Mouse (Mus musculus) G1E (cell line): ENCODE data around the gene Cnpy3. TPM values are rescaled to one million over a fixed set of nuclear protein-coding genes. Genes with fewer than 3 reads are reported as not detected.

Experiments used
- ATAC-seq: 2 replicates; pipeline ENCODE4 v1.8.0; 2016; ENCODE audit warnings: mild to moderate bottlenecking; ENCODE audit not compliant: insufficient number of reproducible peaks, poor library complexity, low FRiP score, severe bottlenecking; ENCODE audit errors: extremely low read depth
- DNase-seq: peaks from one replicate; pipeline ENCODE4 v3.0.0; 2012; ENCODE audit warnings: low spot score
- H3K27me3 ChIP-seq: 2 replicates; pipeline ENCODE4 v1.6.1; 2012; ENCODE audit warnings: mild to moderate bottlenecking, low read length, inconsistent platforms; ENCODE audit not compliant: insufficient read depth
- H3K36me3 ChIP-seq: replicated peaks from 2 replicates; pipeline ENCODE3; 2012; ENCODE audit warnings: mild to moderate bottlenecking, inconsistent platforms
- H3K4me1 ChIP-seq: 2 replicates; pipeline ENCODE4 v1.6.1; 2012; ENCODE audit warnings: low read depth, low read length, inconsistent platforms, mixed read lengths; ENCODE audit not compliant: insufficient read depth
- H3K4me3 ChIP-seq: 2 replicates; pipeline ENCODE4 v1.5.1; 2012; ENCODE audit warnings: low read depth, mild to moderate bottlenecking, inconsistent platforms, low read length, moderate library complexity, mixed read lengths
- H3K9me3 ChIP-seq: replicated peaks from 2 replicates; pipeline ENCODE4 v1.6.1; 2012; ENCODE audit warnings: inconsistent platforms
- CTCF ChIP-seq: IDR thresholded peaks from 2 replicates; pipeline ENCODE4 v1.5.1; 2012; ENCODE audit warnings: low read depth, low read length, inconsistent platforms, mixed read lengths
- GATA1 ChIP-seq: IDR thresholded peaks from 2 replicates; pipeline ENCODE4 v1.6.1; 2012; ENCODE audit warnings: borderline replicate concordance, low read length, inconsistent platforms, mixed read lengths
- GATA2 ChIP-seq: IDR thresholded peaks from 2 replicates; pipeline ENCODE4 v1.6.1; 2012; ENCODE audit warnings: low read depth, low read length, inconsistent platforms, borderline replicate concordance
- POLR2AphosphoS5 ChIP-seq: IDR thresholded peaks from 2 replicates; pipeline ENCODE4 v1.6.1; 2012; ENCODE audit warnings: low read depth, low read length, inconsistent platforms; ENCODE audit not compliant: insufficient replicate concordance
- TAL1 ChIP-seq: conservative IDR thresholded peaks from 2 replicates; pipeline ENCODE4 v1.6.1; 2012; ENCODE audit warnings: low read depth, low read length, inconsistent platforms, mixed read lengths
- polyA plus RNA-seq: library from polyadenylated mRNA; stranded (reverse); fragments of >175 nt; gene quantifications from 2 replicates; pipeline ENCODE4 v1.2.3, GENCODE M21; 2012
- total RNA-seq, 2 experiments: library from RNA; stranded (forward) in 1 of 2; stranded (reverse) in 1 of 2; fragments of 200-1000 nt in 1 of 2; fragments of >200 nt in 1 of 2; fragmentation: Nextera tagmentation in 1 of 2; gene quantifications; 2 replicates each; pipeline ENCODE4 v1.2.3; 2014 to 2017

Cnpy3 gene
- total and polyA plus RNA-seq, 3 experiments, result 14.4 to 96.9 (median 36.3) TPM

- Histone ChIP-seq H3K27me3 (no peaks in the 10 kb centered on the region), H3K4me1 (peaks cover 47% of the 10 kb centered on the region), H3K4me3 (peak overlapping the region; percentile 99), H3K36me3 (peaks cover 46% of the 10 kb centered on the region), H3K9me3 (no peaks in the 10 kb centered on the region)
- DNase-seq (peak; percentile 30), ATAC-seq (no peak)
- no peak for TF ChIP-seq GATA2
- no peak for TF ChIP-seq GATA1
- TF ChIP-seq POLR2AphosphoS5, result peak; percentile 11; the same call in 1 of the 2 replicates
- TF ChIP-seq TAL1, result no peak
- TF ChIP-seq CTCF, result no peak
These were observed 21.5 kb upstream of the Cnpy3 start for GRCm38 (mm10) chr17:46773278-46774130.

DNA sequence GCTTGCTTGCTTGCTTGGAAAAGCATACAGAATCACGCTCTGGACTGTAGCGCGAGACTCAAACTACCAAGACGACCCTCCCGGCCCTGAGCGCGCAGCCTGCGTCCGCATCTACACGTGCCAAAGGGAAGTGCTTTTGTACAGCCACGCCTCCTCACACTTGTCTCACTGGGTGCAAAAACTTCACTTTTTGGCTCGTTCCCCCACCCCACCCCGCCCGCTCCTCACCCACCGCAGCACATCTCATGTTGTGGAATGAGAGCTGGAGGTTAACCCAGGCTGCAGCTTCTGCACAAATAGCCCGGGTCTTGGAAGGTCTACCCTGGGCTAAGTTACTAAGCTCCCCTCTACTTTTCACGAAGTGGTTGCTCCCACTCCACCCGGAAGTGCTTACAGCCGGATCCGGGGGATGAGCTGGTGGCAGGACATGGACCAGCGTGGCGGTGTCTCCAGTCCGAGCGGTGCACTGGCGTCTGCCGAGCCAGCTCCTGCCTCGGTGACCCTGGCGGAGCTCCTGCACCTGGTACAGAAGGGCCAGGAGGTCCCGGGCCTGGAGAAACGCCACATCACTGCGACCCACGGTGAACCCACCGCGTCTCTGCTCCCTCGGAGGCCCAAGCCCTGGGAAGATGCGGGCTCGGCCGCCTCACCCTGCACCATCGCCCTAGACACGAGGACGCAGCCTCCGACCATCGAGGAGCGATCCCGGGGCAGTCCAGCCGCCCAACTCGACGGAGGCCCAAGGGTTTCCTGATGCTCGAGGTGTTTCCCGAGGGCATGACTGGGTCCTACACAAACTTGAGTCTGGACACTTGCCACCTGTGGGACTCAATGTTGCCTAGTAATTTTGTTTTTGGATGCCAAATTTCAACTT is 20.6 kb upstream of the Cnpy3 start, which contains the start of gene 2310039H08Rik:
Gene 2310039H08Rik, plus strand, starts transcription at position 232 of the 874 bp plus-strand sequence.
- no peaks in the 10 kb centered on the region for H3K9me3 ChIP-seq
- H3K4me1 ChIP-seq, result peaks cover 51% of the 10 kb centered on the region
- no peak for TF ChIP-seq CTCF
- no peak for TF ChIP-seq TAL1
- TF ChIP-seq POLR2AphosphoS5, result 0 out of 2 replicates have a peak, but pooled peaks have one; percentile 78
- ATAC-seq (peak; percentile 75), DNase-seq (peak; percentile 96)
- peaks cover 37% of the 10 kb centered on the region for H3K36me3 ChIP-seq
- H3K27me3 ChIP-seq, result peaks cover 4% of the 10 kb centered on the region; the same call in 1 of the 2 replicates
- peak within 1 kb of the TSS; percentile 99 for H3K4me3 ChIP-seq

DNA sequence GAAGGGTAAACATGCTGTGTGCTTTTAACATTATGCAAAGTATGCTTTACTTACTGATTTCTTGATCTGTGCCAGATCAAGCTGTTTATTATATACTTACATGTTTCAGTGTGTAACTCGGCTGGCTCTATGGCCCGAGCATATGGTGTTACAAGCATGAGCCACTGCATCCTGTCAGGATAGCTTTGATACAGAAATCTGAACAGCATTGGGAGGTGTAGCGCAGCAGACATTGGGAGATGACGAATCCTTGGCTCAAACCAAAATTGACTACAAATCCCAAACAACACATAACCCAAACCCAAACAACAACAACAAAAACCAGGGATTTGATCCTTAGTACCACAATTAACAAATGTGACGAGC is 20.0 kb upstream of the Cnpy3 start:
- Histone ChIP-seq H3K4me3 (peak overlapping the region; percentile 99), H3K36me3 (peaks cover 31% of the 10 kb centered on the region), H3K4me1 (peaks cover 51% of the 10 kb centered on the region), H3K27me3 (peaks cover 4% of the 10 kb centered on the region; the same call in 1 of the 2 replicates), H3K9me3 (no peaks in the 10 kb centered on the region)
- TF ChIP-seq TAL1 (no peak), POLR2AphosphoS5 (no peak), CTCF (no peak), GATA1 (no peak), GATA2 (no peak)
- DNase-seq (no peak), ATAC-seq (no peak)

DNA sequence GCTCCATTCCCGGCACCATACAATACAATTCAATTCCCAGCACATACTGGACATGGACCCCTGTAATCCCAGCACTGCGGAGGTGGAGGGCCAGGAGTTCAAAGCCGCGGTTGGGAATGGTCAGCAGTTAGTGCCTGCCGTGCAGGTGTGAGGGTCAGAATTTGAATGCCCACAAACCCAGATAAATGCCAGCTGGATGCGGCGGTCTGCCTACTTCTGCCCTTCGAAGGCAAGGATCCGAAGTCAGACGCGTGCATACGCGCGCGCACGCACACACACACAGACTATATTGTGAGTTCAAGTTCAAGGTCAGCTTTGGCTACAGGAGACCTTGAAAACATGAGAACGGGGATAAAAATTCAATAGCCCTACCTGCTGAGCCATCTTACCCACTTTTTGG is 19.6 kb upstream of the Cnpy3 start:
- Histone ChIP-seq H3K4me3 (peak overlapping the region; percentile 99; the same call in 1 of the 2 replicates), H3K9me3 (no peaks in the 10 kb centered on the region), H3K4me1 (peaks cover 51% of the 10 kb centered on the region), H3K27me3 (peaks cover 4% of the 10 kb centered on the region; the same call in 1 of the 2 replicates), H3K36me3 (peaks cover 28% of the 10 kb centered on the region)
- DNase-seq (no peak), ATAC-seq (no peak)
- no peak for TF ChIP-seq TAL1

GRCm38 (mm10) chr17:46771025-46771424 is 19.0 kb upstream of the Cnpy3 start:
- ATAC-seq, result no peak
- H3K27me3 ChIP-seq, result peaks cover 4% of the 10 kb centered on the region; the same call in 1 of the 2 replicates
- peaks cover 46% of the 10 kb centered on the region for H3K4me1 ChIP-seq
- H3K4me3 ChIP-seq, result no peak overlapping the region
- DNase-seq, result no peak
- H3K9me3 ChIP-seq, result no peaks in the 10 kb centered on the region
- no peak for TF ChIP-seq CTCF
- TF ChIP-seq GATA2, result no peak
- no peak for TF ChIP-seq TAL1
- TF ChIP-seq POLR2AphosphoS5, result no peak
- TF ChIP-seq GATA1, result no peak
- peaks cover 23% of the 10 kb centered on the region for H3K36me3 ChIP-seq

DNA sequence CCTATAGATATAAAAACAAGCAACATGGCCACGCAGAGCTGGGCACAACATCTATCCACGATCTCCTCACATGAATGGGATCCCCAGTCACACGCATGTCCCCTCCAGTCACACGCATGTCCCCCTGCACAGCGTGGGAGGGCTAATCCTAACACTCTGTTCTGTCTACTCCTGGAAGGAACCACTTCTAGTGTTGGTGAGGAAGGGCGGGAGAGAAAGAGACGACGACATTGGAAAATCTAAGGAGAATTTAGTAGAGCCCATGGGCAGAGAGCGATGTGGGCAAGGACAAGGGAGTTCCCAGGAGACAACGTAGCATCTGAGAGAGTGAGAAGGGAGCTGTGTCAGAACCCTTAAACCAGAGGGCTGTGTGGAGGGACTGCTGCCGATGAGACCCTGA is 18.5 kb upstream of the Cnpy3 start:
- H3K9me3 ChIP-seq, result no peaks in the 10 kb centered on the region
- peaks cover 4% of the 10 kb centered on the region; the same call in 1 of the 2 replicates for H3K27me3 ChIP-seq
- H3K36me3 ChIP-seq, result peaks cover 18% of the 10 kb centered on the region
- H3K4me3 ChIP-seq, result no peak overlapping the region
- ATAC-seq, result no peak
- TF ChIP-seq GATA2 (no peak), CTCF (no peak), POLR2AphosphoS5 (no peak), TAL1 (no peak), GATA1 (no peak)
- DNase-seq, result no peak
- H3K4me1 ChIP-seq, result peaks cover 41% of the 10 kb centered on the region
